Mouse (Mus musculus) forebrain, postnatal 0 days (tissue): Measurements from ENCODE around the gene Sfmbt1. TPM values are rescaled to one million over a fixed set of nuclear protein-coding genes. Genes with fewer than 3 reads are reported as not detected.
A peak's percentile ranks its signal among the peaks of the same experiment; 100 is the strongest.

Experiments used
- ATAC-seq: fragments of 200-750 bp; cut with Nextera tagmentation; 2 replicates; pipeline ENCODE4 v1.8.0; 2017; ENCODE audit warnings: mild to moderate bottlenecking, moderate library complexity
- DNase-seq: peaks from one replicate; pipeline ENCODE4 v3.0.0-alpha.2; 2015
- H3K27ac ChIP-seq: fragments of 300-500 bp; sonication (generic); 2 replicates; pipeline ENCODE4 v1.5.1; 2014; ENCODE audit warnings: low read depth, mild to moderate bottlenecking, antibody characterized with exemption, low read length, moderate library complexity, mixed read lengths
- H3K27me3 ChIP-seq: fragments of 300-500 bp; sonication (generic); 2 replicates; pipeline ENCODE4 v1.6.1; 2014; ENCODE audit warnings: mild to moderate bottlenecking, low read length, mixed read lengths; ENCODE audit not compliant: insufficient read depth
- H3K36me3 ChIP-seq: fragments of 300-500 bp; sonication (generic); 2 replicates; pipeline ENCODE4 v1.6.1; 2014; ENCODE audit warnings: mild to moderate bottlenecking, moderate library complexity; ENCODE audit not compliant: insufficient read depth
- H3K4me1 ChIP-seq: fragments of 300-500 bp; sonication (generic); 2 replicates; pipeline ENCODE4 v1.6.1; 2014; ENCODE audit warnings: antibody characterized with exemption; ENCODE audit not compliant: insufficient read depth
- H3K4me2 ChIP-seq: fragments of 300-500 bp; sonication (generic); 2 replicates; pipeline ENCODE4 v1.6.1; 2014; ENCODE audit warnings: low read depth, mild to moderate bottlenecking, moderate library complexity
- H3K4me3 ChIP-seq: fragments of 300-500 bp; sonication (generic); 2 replicates; pipeline ENCODE4 v1.5.1; 2014; ENCODE audit warnings: low read depth, low read length, mixed read lengths
- H3K9ac ChIP-seq: fragments of 300-500 bp; sonication (generic); 2 replicates; pipeline ENCODE4 v1.6.1; 2014; ENCODE audit warnings: mild to moderate bottlenecking
- H3K9me3 ChIP-seq: fragments of 300-500 bp; sonication (generic); 2 replicates; pipeline ENCODE4 v1.6.1; 2016; ENCODE audit warnings: low read length
- CTCF ChIP-seq: sonication (generic); IDR thresholded peaks from 2 replicates; pipeline ENCODE4 v1.5.1; 2016; ENCODE audit warnings: antibody characterized with exemption, control low read depth, low read depth
- WGBS: fragments of 180-500 bp; shearing (Covaris S2); extraction: QIAGEN DNeasy Blood & Tissue Kit; methylation state at CpG from one replicate; pipeline ENCODE4 v1.1.7; 2014; 5-methylcytosine and 5-hydroxymethylcytosine counted together
- polyA plus RNA-seq: library from polyadenylated mRNA; unstranded; fragments of >200 nt; fragmentation: Nextera tagmentation; extraction: Ambion mirVana; gene quantifications from 2 replicates; pipeline ENCODE4 v1.2.1, GENCODE M21; 2015
- total RNA-seq: library from RNA; depleted of rRNA; stranded (reverse); fragments of >200 nt; gene quantifications from 2 replicates; pipeline ENCODE4 v1.2.3, GENCODE M21; 2014; rRNA removed

The Sfmbt1 gene
- 8.1 and 15.5 TPM in 2 replicates for total RNA-seq
- polyA plus RNA-seq: 9.0 and 13.3 TPM in 2 replicates

DNA sequence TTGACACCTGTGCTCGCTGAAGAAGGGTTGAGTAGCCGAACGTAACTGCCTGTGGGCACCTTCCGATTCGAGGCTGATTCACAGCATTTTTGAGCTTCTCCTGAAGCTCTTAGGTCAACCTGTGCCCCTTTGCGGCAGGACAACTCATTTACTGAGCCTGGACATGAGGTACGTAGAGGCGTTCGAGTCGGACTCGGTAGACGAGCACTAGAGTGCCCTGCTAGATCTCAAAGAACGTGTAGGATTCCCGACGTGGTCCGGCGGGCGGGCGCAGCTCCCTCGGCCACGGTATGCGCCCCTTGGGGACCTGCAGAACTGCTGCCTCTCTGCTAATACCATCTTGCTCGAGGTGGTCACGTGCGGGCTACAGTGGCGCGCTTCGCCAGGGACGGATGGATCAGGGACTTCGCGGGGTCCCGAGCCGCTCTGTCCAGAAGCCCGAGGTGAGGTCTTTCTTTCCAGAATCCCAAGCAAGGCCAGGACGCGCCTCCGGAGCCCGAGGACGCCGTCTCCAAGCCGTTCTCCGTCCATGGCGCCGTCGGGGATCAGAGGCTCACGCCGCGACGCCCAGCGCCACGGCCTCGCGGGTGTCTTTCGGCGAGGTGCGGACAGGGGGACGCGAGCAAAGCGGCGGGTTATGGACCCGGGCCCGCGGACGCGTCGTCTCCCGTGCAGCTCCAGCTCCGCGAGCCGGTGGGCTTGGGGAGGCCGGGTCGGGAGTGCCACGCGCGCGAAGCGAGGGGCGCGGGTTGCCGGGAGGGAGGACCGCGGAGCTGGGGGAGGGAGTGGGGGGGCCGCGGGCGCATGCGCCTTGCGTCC lies at the start of gene Sfmbt1:
Gene Sfmbt1 (plus strand): TSS at position 51 of the 819 bp plus-strand sequence.
- peak within 1 kb of the TSS; percentile 63 for H3K4me2 ChIP-seq
- H3K36me3 ChIP-seq: no peaks in the 10 kb centered on the region
- H3K27me3 ChIP-seq: no peaks in the 10 kb centered on the region
- peak within 1 kb of the TSS; percentile 73 for H3K9ac ChIP-seq
- no peaks in the 10 kb centered on the region for H3K9me3 ChIP-seq
- H3K27ac ChIP-seq: peak within 1 kb of the TSS; percentile 87
- ATAC-seq (peak; percentile 66), DNase-seq (no peak)
- TF ChIP-seq CTCF: no peak
- H3K4me1 ChIP-seq: peaks cover 9% of the 10 kb centered on the region; the same call in 1 of the 2 replicates
- WGBS: 2% methylated on average over 81 of the region's 87 CpGs
- peak within 1 kb of the TSS; percentile 92 for H3K4me3 ChIP-seq

DNA sequence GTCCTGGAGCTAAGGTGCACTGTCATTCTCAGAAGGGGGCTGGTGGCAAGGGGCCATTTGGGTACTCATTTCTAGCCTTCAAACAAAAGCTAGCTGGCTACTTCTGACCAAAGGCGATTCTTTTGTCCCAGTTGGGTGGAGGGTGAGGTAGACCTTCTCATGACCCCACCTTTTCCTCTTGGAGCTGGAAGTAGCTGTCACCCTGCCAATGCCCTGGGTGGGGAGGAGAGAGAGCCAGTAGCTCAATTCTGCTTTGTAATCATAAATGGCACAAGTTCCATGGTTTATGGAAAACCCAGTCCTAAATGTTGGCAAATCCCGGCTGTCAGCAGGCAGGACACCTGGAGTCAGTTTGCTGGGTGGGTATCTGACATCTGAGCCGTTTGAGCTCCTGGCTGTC lies 48.6 kb upstream of the Sfmbt1 start:
- H3K9ac ChIP-seq: no peak overlapping the region
- peaks cover 53% of the 10 kb centered on the region for H3K36me3 ChIP-seq
- TF ChIP-seq CTCF: no peak
- no peaks in the 10 kb centered on the region for H3K4me1 ChIP-seq
- H3K27ac ChIP-seq: no peak overlapping the region
- no peak overlapping the region for H3K4me3 ChIP-seq
- H3K27me3 ChIP-seq: no peaks in the 10 kb centered on the region
- H3K4me2 ChIP-seq: no peak overlapping the region
- WGBS: 79% methylated on average over 3 of the region's 3 CpGs
- no peak for ATAC-seq
- DNase-seq: no peak
- H3K9me3 ChIP-seq: no peaks in the 10 kb centered on the region

DNA sequence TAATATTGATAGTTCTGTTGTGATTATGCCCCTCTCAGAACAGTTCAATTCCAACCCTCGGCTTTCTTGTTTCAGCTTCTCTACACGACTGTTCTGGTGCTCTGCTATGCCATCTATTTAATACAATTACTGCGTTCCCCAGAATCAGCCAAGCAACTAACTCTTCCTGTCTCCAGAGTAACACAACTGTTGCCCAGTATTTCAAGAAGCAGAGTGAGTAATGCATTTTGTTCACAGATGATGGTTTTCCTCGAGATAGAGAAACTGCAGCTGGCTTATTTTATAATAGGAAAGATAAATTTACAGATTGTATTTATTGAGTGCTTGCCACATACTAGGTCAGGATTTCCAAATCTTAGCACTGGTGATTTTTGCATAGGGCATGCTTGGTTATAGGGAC lies 48.0 kb upstream of the Sfmbt1 start:
- ATAC-seq (no peak), DNase-seq (no peak)
- Histone ChIP-seq H3K9me3 (no peaks in the 10 kb centered on the region), H3K9ac (no peak overlapping the region), H3K4me2 (no peak overlapping the region), H3K27me3 (no peaks in the 10 kb centered on the region), H3K36me3 (peaks cover 48% of the 10 kb centered on the region), H3K4me1 (no peaks in the 10 kb centered on the region), H3K4me3 (no peak overlapping the region), H3K27ac (no peak overlapping the region)
- WGBS: 85% methylated on average over 4 of the region's 4 CpGs
- TF ChIP-seq CTCF: no peak

- 96% methylated on average over 6 of the region's 6 CpGs for WGBS
- no peaks in the 10 kb centered on the region for H3K27me3 ChIP-seq
- no peaks in the 10 kb centered on the region for H3K4me1 ChIP-seq
- ATAC-seq (no peak), DNase-seq (no peak)
- no peak for TF ChIP-seq CTCF
- no peak overlapping the region for H3K27ac ChIP-seq
- H3K9ac ChIP-seq: no peak overlapping the region
- H3K4me3 ChIP-seq: no peak overlapping the region
- H3K9me3 ChIP-seq: no peaks in the 10 kb centered on the region
- H3K4me2 ChIP-seq: no peak overlapping the region
- H3K36me3 ChIP-seq: peaks cover 42% of the 10 kb centered on the region
Observed at GRCm38 (mm10) chr14:30670161-30670560, 44.5 kb upstream of the Sfmbt1 start.

DNA sequence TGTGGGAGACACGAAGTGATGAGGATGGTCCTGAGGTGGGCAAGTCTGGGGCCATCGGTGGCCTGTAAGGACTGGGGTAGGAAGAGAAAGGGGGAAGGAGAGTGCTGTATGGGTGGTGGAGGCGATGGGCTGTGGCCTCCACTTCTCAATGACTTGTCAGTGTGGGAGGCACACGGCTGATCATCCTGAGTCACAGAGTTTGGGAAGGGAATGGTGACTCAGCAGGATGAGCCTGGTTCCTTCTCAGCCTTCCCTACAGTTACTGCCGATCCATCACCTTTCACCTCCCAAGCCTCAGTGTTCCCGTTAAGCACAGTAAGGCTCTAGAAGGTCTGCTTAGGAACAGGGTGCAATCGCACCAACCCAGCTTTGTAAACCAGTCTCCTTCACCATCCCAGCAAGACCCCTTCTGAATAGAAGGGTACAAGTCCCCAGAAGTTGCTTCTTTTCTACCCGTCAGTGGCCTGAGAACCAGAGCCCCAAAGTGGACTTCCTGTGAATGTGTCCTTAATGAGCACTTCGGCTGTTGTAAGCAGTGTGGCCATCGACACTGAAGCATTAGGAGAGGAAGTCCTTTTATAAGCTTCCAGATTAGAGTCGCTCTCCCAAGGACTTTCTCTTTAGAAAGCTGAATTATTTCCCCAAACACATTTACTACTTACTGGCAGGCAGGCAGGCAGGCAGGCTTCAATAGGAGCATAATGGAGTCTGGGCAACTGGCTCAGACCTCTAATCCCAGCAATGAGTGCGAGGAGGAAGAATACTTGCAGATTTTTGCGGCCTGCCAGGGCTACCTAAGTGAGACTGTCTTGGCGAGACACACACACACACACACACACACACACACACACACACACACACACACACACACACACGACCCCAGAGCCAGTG lies 43.3 kb upstream of the Sfmbt1 start:
- peak; percentile 77 for ATAC-seq
- no peaks in the 10 kb centered on the region for H3K9me3 ChIP-seq
- 62% methylated on average over 15 of the region's 15 CpGs for WGBS
- H3K9ac ChIP-seq: no peak overlapping the region
- no peaks in the 10 kb centered on the region for H3K27me3 ChIP-seq
- TF ChIP-seq CTCF: no peak
- no peak overlapping the region for H3K4me2 ChIP-seq
- H3K27ac ChIP-seq: no peak overlapping the region
- no peak for DNase-seq
- peaks cover 35% of the 10 kb centered on the region for H3K36me3 ChIP-seq
- no peaks in the 10 kb centered on the region for H3K4me1 ChIP-seq
- no peak overlapping the region for H3K4me3 ChIP-seq

DNA sequence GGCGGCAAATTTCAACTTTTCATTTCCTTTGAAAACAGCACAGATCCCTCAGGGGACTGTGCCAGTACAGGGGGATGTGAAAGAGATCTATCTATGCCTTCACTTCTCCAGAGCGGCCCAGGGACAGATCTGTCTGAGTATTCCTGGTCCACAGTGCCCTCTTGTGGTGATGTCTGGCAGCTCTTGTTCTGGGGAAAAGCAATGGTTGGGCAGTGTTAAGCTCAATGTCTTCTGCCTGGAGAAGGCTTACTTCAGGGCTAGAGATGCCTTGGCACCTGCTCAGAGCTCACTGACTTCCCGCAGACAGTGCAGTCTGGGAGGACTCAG lies 42.7 kb upstream of the Sfmbt1 start:
- Histone ChIP-seq H3K4me1 (no peaks in the 10 kb centered on the region), H3K27me3 (no peaks in the 10 kb centered on the region), H3K4me2 (no peak overlapping the region), H3K9me3 (no peaks in the 10 kb centered on the region), H3K4me3 (no peak overlapping the region), H3K9ac (no peak overlapping the region), H3K36me3 (peaks cover 31% of the 10 kb centered on the region), H3K27ac (no peak overlapping the region)
- WGBS: 4% methylated on average over 3 of the region's 3 CpGs
- DNase-seq (peak; percentile 92), ATAC-seq (peak; percentile 98)
- peak; percentile 95 for TF ChIP-seq CTCF

- H3K36me3 ChIP-seq: peaks cover 26% of the 10 kb centered on the region
- no peaks in the 10 kb centered on the region for H3K27me3 ChIP-seq
- H3K4me2 ChIP-seq: no peak overlapping the region
- no peak overlapping the region for H3K4me3 ChIP-seq
- ATAC-seq (no peak), DNase-seq (no peak)
- TF ChIP-seq CTCF: no peak
- no peaks in the 10 kb centered on the region for H3K4me1 ChIP-seq
- no peak overlapping the region for H3K27ac ChIP-seq
- H3K9me3 ChIP-seq: no peaks in the 10 kb centered on the region
- WGBS: 65% methylated on average over 6 of the region's 6 CpGs
- no peak overlapping the region for H3K9ac ChIP-seq
Observed at GRCm38 (mm10) chr14:30674947-30675346, 39.7 kb upstream of the Sfmbt1 start.
